Mouse (Mus musculus): ENCODE measurements around the gene Shb.

Gene Shb

GRCm38 (mm10) chr4:45506613-45507012 is 25.7 kb downstream of the Shb start:
- no peak for DNase-seq (ENCODE audit: extremely low read depth, low read depth, low spot score)

- no peak for DNase-seq (ENCODE audit: extremely low read depth, low read depth, low spot score)
Measured at GRCm38 (mm10) chr4:45505671-45506070, 26.6 kb downstream of the Shb start.

GRCm38 (mm10) chr4:45505191-45505590 is 27.1 kb downstream of the Shb start:
- DNase-seq (ENCODE audit: extremely low read depth, low read depth, low spot score), result no peak

GRCm38 (mm10) chr4:45503816-45504215 is 28.5 kb downstream of the Shb start:
- DNase-seq (ENCODE audit: extremely low read depth, low read depth, low spot score), result peak; percentile 98

- DNase-seq (ENCODE audit: extremely low read depth, low read depth, low spot score), result no peak
Measured at GRCm38 (mm10) chr4:45503380-45503779, 28.9 kb downstream of the Shb start.

- DNase-seq (ENCODE audit: extremely low read depth, low read depth, low spot score), result no peak
Measured at GRCm38 (mm10) chr4:45502002-45502401, 30.3 kb downstream of the Shb start.

GRCm38 (mm10) chr4:45500381-45500780 is 31.9 kb downstream of the Shb start:
- DNase-seq (ENCODE audit: extremely low read depth, low read depth, low spot score), result no peak

- no peak for DNase-seq (ENCODE audit: extremely low read depth, low read depth, low spot score)
Measured at GRCm38 (mm10) chr4:45499556-45499955, 32.7 kb downstream of the Shb start.

GRCm38 (mm10) chr4:45499081-45499480 is 33.2 kb downstream of the Shb start:
- DNase-seq (ENCODE audit: extremely low read depth, low read depth, low spot score), result no peak

- no peak for DNase-seq (ENCODE audit: extremely low read depth, low read depth, low spot score)
Measured at GRCm38 (mm10) chr4:45498345-45498744, 33.9 kb downstream of the Shb start.

- no peak for DNase-seq (ENCODE audit: extremely low read depth, low read depth, low spot score)
Measured at GRCm38 (mm10) chr4:45497282-45497681, 35.0 kb downstream of the Shb start.

GRCm38 (mm10) chr4:45495531-45496201 is 36.6 kb downstream of the Shb start:
- no peak for DNase-seq (ENCODE audit: extremely low read depth, low read depth, low spot score)

GRCm38 (mm10) chr4:45493786-45494400 is 38.4 kb downstream of the Shb start:
- DNase-seq (ENCODE audit: extremely low read depth, low read depth, low spot score), result no peak

- no peak for DNase-seq (ENCODE audit: extremely low read depth, low read depth, low spot score)
Measured at GRCm38 (mm10) chr4:45493118-45493517, 39.2 kb downstream of the Shb start.

- no peak for DNase-seq (ENCODE audit: extremely low read depth, low read depth, low spot score)
Measured at GRCm38 (mm10) chr4:45492681-45493081, 39.6 kb downstream of the Shb start.

- no peak for DNase-seq (ENCODE audit: extremely low read depth, low read depth, low spot score)
Measured at GRCm38 (mm10) chr4:45491685-45492601, 40.3 kb downstream of the Shb start.

GRCm38 (mm10) chr4:45491119-45491679 is 41.1 kb downstream of the Shb start:
- DNase-seq (ENCODE audit: extremely low read depth, low read depth, low spot score), result no peak

- no peak for DNase-seq (ENCODE audit: extremely low read depth, low read depth, low spot score)
Measured at GRCm38 (mm10) chr4:45490036-45490752, 42.1 kb downstream of the Shb start.

GRCm38 (mm10) chr4:45489141-45490035 is 42.9 kb downstream of the Shb start:
- DNase-seq (ENCODE audit: extremely low read depth, low read depth, low spot score), result no peak

- no peak for DNase-seq (ENCODE audit: extremely low read depth, low read depth, low spot score)
Measured at GRCm38 (mm10) chr4:45487681-45488081, 44.6 kb downstream of the Shb start.
